In genomic region chr19:41310971-41311703, GRCm38 (mm10) we compare ENCODE assay signal across 8 mouse cellular contexts. TPM values are rescaled to one million over a fixed set of nuclear protein-coding genes. Genes with fewer than 3 reads are reported as not detected.
DNase-seq lines count a peak whose midpoint lies in the region; ATAC-seq and TF ChIP-seq lines count a peak whose summit lies in the region.

No protein-coding gene starts in this region.

- H3K27ac ChIP-seq in heart, adult 2 months: no peak overlapping the region
- peak overlapping the region; percentile 47 for H3K27ac ChIP-seq in midbrain, embryonic 13.5 days

- no peaks in the 10 kb centered on the region for H3K79me2 ChIP-seq in heart, adult 2 months (replicated peaks; ENCODE audit: control insufficient read depth, insufficient read depth, low read length)

- TF ChIP-seq EP300 in heart, adult 2 months (IDR thresholded peaks at IDR 0.05; ENCODE audit: insufficient read depth, low read depth, low read length): no peak

- peak overlapping the region; percentile 60 for H3K4me2 ChIP-seq in midbrain, embryonic 13.5 days (replicated peaks)

- peak; percentile 91 for ATAC-seq in midbrain, embryonic 13.5 days

- peak; percentile 19 to 39 for DNase-seq in lung, adult 18-20 months
- DNase-seq in lung, postnatal 4 days: no peak
- DNase-seq in c-Kit-negative CD71-positive TER-119-positive erythroid progenitor cells, embryonic 14.5 days (ENCODE audit: low read depth, low spot score): peak; percentile 30
- peak in 1 of 2 experiments; percentile 16 for DNase-seq in heart, adult 2 months
- peak; percentile 17 to 18 for DNase-seq in layer of hippocampus, postnatal 14 days (ENCODE audit: low spot score in 2 of 2)
- DNase-seq in cerebellum, postnatal 4 days (ENCODE audit: low spot score in 2 of 2): no peak
- DNase-seq in spleen, postnatal 14 days (ENCODE audit: low spot score in 2 of 2): no peak

- peaks cover 1% of the 10 kb centered on the region; the same call in 1 of the 2 replicates for H3K4me1 ChIP-seq in heart, adult 2 months (ENCODE audit: control insufficient read depth, insufficient read depth, low read length)
- peaks cover 8% of the 10 kb centered on the region; the same call in 1 of the 2 replicates for H3K4me1 ChIP-seq in midbrain, embryonic 13.5 days (replicated peaks)

- H3K9me3 ChIP-seq in midbrain, embryonic 13.5 days: no peaks in the 10 kb centered on the region

- no peaks in the 10 kb centered on the region for H3K27me3 ChIP-seq in heart, adult 2 months (ENCODE audit: control insufficient read depth, insufficient read depth, low read length)
- H3K27me3 ChIP-seq in midbrain, embryonic 13.5 days: no peaks in the 10 kb centered on the region

- TF ChIP-seq POLR2A in heart, adult 2 months (IDR thresholded peaks at IDR 0.05; ENCODE audit: insufficient read depth, low read depth, low read length): no peak

- intact Hi-C loops in heart, adult 2 months (cut with DNase I): no loop called here

- peak overlapping the region; percentile 7 for H3K4me3 ChIP-seq in heart, adult 2 months
- peak overlapping the region; percentile 38 for H3K4me3 ChIP-seq in midbrain, embryonic 13.5 days (replicated peaks)

- no peaks in the 10 kb centered on the region for H3K36me3 ChIP-seq in heart, adult 2 months (ENCODE audit: control insufficient read depth, insufficient read depth, low read length)
- H3K36me3 ChIP-seq in midbrain, embryonic 13.5 days: no peaks in the 10 kb centered on the region

- no peak overlapping the region for H3K9ac ChIP-seq in heart, adult 2 months (ENCODE audit: low read depth, low read length)
- peak overlapping the region; percentile 39; the same call in 1 of the 2 replicates for H3K9ac ChIP-seq in midbrain, embryonic 13.5 days (replicated peaks)

- TF ChIP-seq CTCF in heart, adult 2 months (IDR thresholded peaks at IDR 0.05): no peak

- WGBS in heart, adult 2 months: 13% methylated on average over 20 of the region's 20 CpGs
- WGBS in midbrain, embryonic 13.5 days: 24% methylated on average over 20 of the region's 20 CpGs

RNA-seq across cellular contexts. Expression of gene Tm9sf3, which starts 47.3 kb away (rescaled TPM):
- total RNA-seq in heart, adult 2 months (2021): 10 to 100 TPM; 69.7 to 72.7 TPM
- polyA plus RNA-seq in heart, adult 2 months (2012; rRNA removed): 27.7 and 62.3 TPM in 2 replicates
- 100 to 1,000 TPM; 130 to 136 TPM for total RNA-seq in layer of hippocampus, postnatal 14 days (2021)
- polyA plus RNA-seq in midbrain, embryonic 13.5 days (2015; fragmentation: Nextera tagmentation; extraction: Ambion mirVana): 89.9 and 93.0 TPM in 2 replicates

Comparison
In these comparisons a context has a peak if more than half of its experiments do, and no peak if none do; other contexts are left out.
1. DNase-seq: peak in lung, adult 18-20 months (2 of 2), c-Kit-negative CD71-positive TER-119-positive erythroid progenitor cells, embryonic 14.5 days (single experiment) and layer of hippocampus, postnatal 14 days (2 of 2); none in lung, postnatal 4 days (0 of 2), cerebellum, postnatal 4 days (0 of 2) and spleen, postnatal 14 days (0 of 2).